Mouse (Mus musculus): ENCODE measurements at regions not wholly inside any gene's neighbourhood (a gene's known extent, or its start where the extent isn't known, plus 50 kb on each side); places are given as distances from the start of the nearest gene placed in this dataset.

- ATAC-seq = no peak
- Histone ChIP-seq H3K9me3 (ENCODE audit: low read length) (no peaks in the 10 kb centered on the region), H3K4me3 (ENCODE audit: low read depth, low read length) (no peak overlapping the region), H3K27ac (ENCODE audit: low read depth) (no peak overlapping the region), H3K36me3 (replicated peaks; ENCODE audit: insufficient read depth, low read length) (no peaks in the 10 kb centered on the region), H3K9ac (replicated peaks) (no peak overlapping the region), H3K4me1 (ENCODE audit: insufficient read depth) (no peaks in the 10 kb centered on the region), H3K27me3 (ENCODE audit: insufficient read depth, low read length) (no peaks in the 10 kb centered on the region), H3K4me2 (ENCODE audit: low read depth, low read length) (no peak overlapping the region)
- DNase-seq = no peak
- WGBS (ENCODE audit: insufficient replicate concordance) = 54% methylated on average over 10 of the region's 10 CpGs
- no peak for TF ChIP-seq EP300 (IDR thresholded peaks at IDR 0.05; ENCODE audit: low read depth)
- TF ChIP-seq CTCF (IDR thresholded peaks at IDR 0.05; ENCODE audit: low read depth) = no peak
Observed at GRCm38 (mm10) chr12:106445976-106446375, 435.9 kb downstream of the Vrk1 start.

- H3K9ac ChIP-seq (replicated peaks) = no peak overlapping the region
- 81% methylated on average over 20 of the region's 20 CpGs for WGBS (ENCODE audit: insufficient replicate concordance)
Observed at GRCm38 (mm10) chr12:106446876-106447532, 437.0 kb downstream of the Vrk1 start.

GRCm38 (mm10) chr12:106448551-106448950 lies 438.5 kb downstream of the Vrk1 start:
- Histone ChIP-seq H3K27me3 (ENCODE audit: insufficient read depth, low read length) (no peaks in the 10 kb centered on the region), H3K4me2 (ENCODE audit: low read depth, low read length) (no peak overlapping the region), H3K4me1 (ENCODE audit: insufficient read depth) (no peaks in the 10 kb centered on the region), H3K27ac (ENCODE audit: low read depth) (no peak overlapping the region), H3K9me3 (ENCODE audit: low read length) (no peaks in the 10 kb centered on the region), H3K4me3 (ENCODE audit: low read depth, low read length) (no peak overlapping the region), H3K9ac (replicated peaks) (no peak overlapping the region), H3K36me3 (replicated peaks; ENCODE audit: insufficient read depth, low read length) (no peaks in the 10 kb centered on the region)
- WGBS (ENCODE audit: insufficient replicate concordance) = 54% methylated on average over 6 of the region's 6 CpGs
- ATAC-seq (no peak), DNase-seq (no peak)
- TF ChIP-seq CTCF (IDR thresholded peaks at IDR 0.05; ENCODE audit: low read depth) = no peak
- no peak for TF ChIP-seq EP300 (IDR thresholded peaks at IDR 0.05; ENCODE audit: low read depth)

More at GRCm38 (mm10) chr12:106446876-106447532, 437.0 kb downstream of the Vrk1 start:
- ATAC-seq (no peak), DNase-seq (no peak)
- Histone ChIP-seq H3K36me3 (replicated peaks; ENCODE audit: insufficient read depth, low read length) (no peaks in the 10 kb centered on the region), H3K4me2 (ENCODE audit: low read depth, low read length) (no peak overlapping the region), H3K4me1 (ENCODE audit: insufficient read depth) (no peaks in the 10 kb centered on the region), H3K4me3 (ENCODE audit: low read depth, low read length) (no peak overlapping the region), H3K27ac (ENCODE audit: low read depth) (no peak overlapping the region), H3K9me3 (ENCODE audit: low read length) (no peaks in the 10 kb centered on the region), H3K27me3 (ENCODE audit: insufficient read depth, low read length) (no peaks in the 10 kb centered on the region)
- TF ChIP-seq CTCF (IDR thresholded peaks at IDR 0.05; ENCODE audit: low read depth) (no peak), EP300 (IDR thresholded peaks at IDR 0.05; ENCODE audit: low read depth) (no peak)

DNA sequence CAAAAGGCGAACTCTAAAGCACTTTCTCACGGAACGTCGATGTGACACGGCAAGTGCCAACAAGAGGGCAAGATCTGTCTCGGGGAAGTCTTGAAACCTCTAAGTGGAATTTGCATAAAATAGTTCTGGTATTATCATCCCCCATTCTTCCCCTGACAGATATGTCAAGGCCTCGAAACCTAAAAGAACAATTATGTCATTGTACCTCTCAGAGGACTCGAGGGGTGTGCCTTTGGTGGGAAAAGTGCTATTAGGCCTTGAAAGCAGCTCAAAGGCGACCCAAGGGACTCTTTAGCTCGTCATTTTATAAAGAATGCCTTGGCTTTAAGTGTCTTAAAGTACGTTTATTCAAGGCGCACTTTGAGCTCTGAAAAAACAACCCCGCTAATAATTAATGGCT lies 443.5 kb downstream of the Vrk1 start:
- Histone ChIP-seq H3K9me3 (ENCODE audit: low read length) (no peaks in the 10 kb centered on the region), H3K36me3 (replicated peaks; ENCODE audit: insufficient read depth, low read length) (no peaks in the 10 kb centered on the region), H3K9ac (replicated peaks) (no peak overlapping the region), H3K4me2 (ENCODE audit: low read depth, low read length) (no peak overlapping the region), H3K4me1 (ENCODE audit: insufficient read depth) (no peaks in the 10 kb centered on the region), H3K27me3 (ENCODE audit: insufficient read depth, low read length) (no peaks in the 10 kb centered on the region), H3K4me3 (ENCODE audit: low read depth, low read length) (no peak overlapping the region), H3K27ac (ENCODE audit: low read depth) (no peak overlapping the region)
- DNase-seq (no peak), ATAC-seq (no peak)
- TF ChIP-seq CTCF (IDR thresholded peaks at IDR 0.05; ENCODE audit: low read depth) (no peak), EP300 (IDR thresholded peaks at IDR 0.05; ENCODE audit: low read depth) (no peak)
- whole genome bisulfite sequencing (ENCODE audit: insufficient replicate concordance) = 79% methylated on average over 13 of the region's 13 CpGs

- DNase-seq (no peak), ATAC-seq (no peak)
- H3K27me3 ChIP-seq (ENCODE audit: insufficient read depth, low read length) = no peaks in the 10 kb centered on the region
- H3K4me1 ChIP-seq (ENCODE audit: insufficient read depth) = no peaks in the 10 kb centered on the region
- TF ChIP-seq EP300 (IDR thresholded peaks at IDR 0.05; ENCODE audit: low read depth) (no peak), CTCF (IDR thresholded peaks at IDR 0.05; ENCODE audit: low read depth) (no peak)
- no peak overlapping the region for H3K27ac ChIP-seq (ENCODE audit: low read depth)
- no peak overlapping the region for H3K4me3 ChIP-seq (ENCODE audit: low read depth, low read length)
- no peaks in the 10 kb centered on the region for H3K36me3 ChIP-seq (replicated peaks; ENCODE audit: insufficient read depth, low read length)
- no peaks in the 10 kb centered on the region for H3K9me3 ChIP-seq (ENCODE audit: low read length)
- WGBS (ENCODE audit: insufficient replicate concordance) = 56% methylated on average over 6 of the region's 6 CpGs
- H3K4me2 ChIP-seq (ENCODE audit: low read depth, low read length) = no peak overlapping the region
- H3K9ac ChIP-seq (replicated peaks) = no peak overlapping the region
Observed at GRCm38 (mm10) chr12:106458215-106458614, 448.2 kb downstream of the Vrk1 start.

DNA sequence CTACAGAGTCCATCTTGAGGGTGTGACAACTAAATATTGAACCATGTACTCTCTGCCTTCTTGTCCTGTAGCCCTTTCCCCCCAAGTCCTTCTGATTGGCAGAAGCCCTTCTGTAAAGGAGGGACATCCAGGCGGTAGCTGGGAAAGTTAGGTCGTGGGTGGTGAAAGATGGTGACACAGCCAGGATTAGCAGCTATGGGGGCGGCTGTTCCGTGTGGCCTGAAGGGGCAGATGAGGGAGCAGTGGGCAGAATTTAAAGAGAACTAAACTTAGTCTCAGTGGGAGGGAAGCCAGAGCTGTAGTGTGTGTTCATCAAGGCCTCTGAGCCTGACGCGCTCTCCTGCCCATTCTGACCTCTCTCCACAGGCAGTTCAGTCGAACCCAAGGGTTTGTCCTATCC lies 450.6 kb downstream of the Vrk1 start:
- no peaks in the 10 kb centered on the region for H3K9me3 ChIP-seq (ENCODE audit: low read length)
- 72% methylated on average over 7 of the region's 7 CpGs for WGBS (ENCODE audit: insufficient replicate concordance)
- no peak for ATAC-seq
- no peak overlapping the region for H3K27ac ChIP-seq (ENCODE audit: low read depth)
- no peak overlapping the region for H3K4me2 ChIP-seq (ENCODE audit: low read depth, low read length)
- no peak for TF ChIP-seq CTCF (IDR thresholded peaks at IDR 0.05; ENCODE audit: low read depth)
- no peak for TF ChIP-seq EP300 (IDR thresholded peaks at IDR 0.05; ENCODE audit: low read depth)
- no peaks in the 10 kb centered on the region for H3K36me3 ChIP-seq (replicated peaks; ENCODE audit: insufficient read depth, low read length)
- DNase-seq = no peak
- no peaks in the 10 kb centered on the region for H3K27me3 ChIP-seq (ENCODE audit: insufficient read depth, low read length)
- H3K9ac ChIP-seq (replicated peaks) = no peak overlapping the region
- no peaks in the 10 kb centered on the region for H3K4me1 ChIP-seq (ENCODE audit: insufficient read depth)
- no peak overlapping the region for H3K4me3 ChIP-seq (ENCODE audit: low read depth, low read length)

Data from liver, postnatal 0 days (tissue).